Mouse (Mus musculus) thymus, postnatal 10 days (tissue): ENCODE measurements around the gene Zfp983.
A peak's percentile ranks its signal among the peaks of the same experiment; 100 is the strongest.
"Not testable (repeated sequence)": the region's sequence is repeated elsewhere in the genome, so short reads cannot be mapped to it uniquely, and the experiment has no call there.

ENCODE experiments used
- DNase-seq, 2 experiments: peaks; one replicate each; pipeline ENCODE4 v3.0.0; 2021; ENCODE audit warnings: low spot score in 2 of 2

Zfp983 gene

GRCm38 (mm10) chr17:21650364-21650907, at the start of gene Zfp983:
TSS of gene Zfp983 (plus strand) at chr17:21650624.
- DNase-seq: peak; percentile 79 to 84

DNA sequence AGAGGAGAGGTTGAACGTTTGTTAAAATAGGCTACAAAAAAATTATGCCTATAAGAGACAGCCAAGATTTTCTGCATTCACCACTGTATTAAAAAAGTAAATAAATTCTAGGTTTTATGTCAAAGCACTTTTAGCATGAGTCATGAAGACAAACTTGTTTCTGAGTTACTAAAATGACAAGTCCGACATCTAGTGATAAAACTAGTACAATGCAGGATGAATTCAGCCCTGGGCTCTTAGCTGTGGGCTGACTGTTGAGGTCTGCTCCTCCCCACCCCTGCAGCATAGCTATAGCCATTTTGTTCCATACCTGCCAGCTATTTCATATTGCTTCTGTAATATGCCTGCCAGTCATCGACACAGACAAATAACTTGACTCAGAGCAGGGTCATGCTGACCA, 34.1 kb upstream of the Zfp983 start:
- no peak for DNase-seq

- DNase-seq: peak in 1 of 2 experiments; percentile 7
These were observed 33.1 kb upstream of the Zfp983 start for GRCm38 (mm10) chr17:21617352-21617751.

GRCm38 (mm10) chr17:21623647-21624046, 26.8 kb upstream of the Zfp983 start:
- DNase-seq: no peak

- not testable (repeated sequence) for DNase-seq
These were observed 14.7 kb upstream of the Zfp983 start for GRCm38 (mm10) chr17:21635758-21636157.

- DNase-seq: no peak
These were observed 1.6 kb upstream of the Zfp983 start for GRCm38 (mm10) chr17:21648791-21649190.

GRCm38 (mm10) chr17:21649936-21650335, 488 bp upstream of the Zfp983 start:
- DNase-seq: peak; percentile 8 to 14

DNA sequence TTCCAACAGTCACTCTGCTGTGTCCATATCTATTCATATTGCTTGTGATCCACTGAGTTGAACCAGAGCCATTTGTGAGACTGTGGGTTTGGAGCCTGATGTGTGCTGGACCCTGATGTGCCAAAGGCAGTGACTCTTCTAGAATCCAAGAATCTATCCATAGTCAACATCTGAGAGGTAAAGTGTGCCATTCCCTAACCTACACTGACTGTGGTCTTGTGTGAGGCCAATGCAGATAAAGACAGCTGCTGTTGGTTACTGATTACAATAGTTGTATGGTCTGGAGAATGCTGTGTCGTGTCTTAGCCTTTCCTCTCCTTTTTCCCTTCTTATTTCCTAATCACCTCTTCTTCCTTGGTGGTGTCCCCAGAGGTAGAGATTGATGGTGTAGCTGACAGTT, 28.4 kb downstream of the Zfp983 start:
- DNase-seq: not testable (repeated sequence)

- peak; percentile 88 to 92 for DNase-seq
These were observed 29.0 kb downstream of the Zfp983 start for GRCm38 (mm10) chr17:21679273-21680018.

DNA sequence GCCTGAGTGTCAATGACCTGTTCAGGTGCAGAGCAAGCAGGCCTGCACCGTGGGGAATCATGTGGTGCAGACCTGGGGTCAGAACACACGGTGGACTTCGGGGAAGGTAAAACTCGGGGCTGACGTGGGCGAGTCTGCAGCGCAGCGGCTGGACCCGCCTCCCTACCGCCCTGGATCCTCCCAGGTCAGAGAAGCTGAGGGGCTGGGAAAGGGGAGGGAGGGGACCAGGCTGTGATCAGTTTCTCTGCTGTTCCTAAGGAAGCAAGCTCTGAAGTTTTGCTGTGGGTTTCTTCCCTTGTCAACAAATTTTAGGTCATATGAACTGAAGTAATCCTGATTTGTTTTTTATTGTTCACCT, 29.6 kb downstream of the Zfp983 start:
- not testable (repeated sequence) for DNase-seq

- DNase-seq: no peak
These were observed 41.1 kb downstream of the Zfp983 start, which contains the start of gene Gm10226 for GRCm38 (mm10) chr17:21691560-21691959. TSS of gene Gm10226 (plus strand) at chr17:21691860.

DNA sequence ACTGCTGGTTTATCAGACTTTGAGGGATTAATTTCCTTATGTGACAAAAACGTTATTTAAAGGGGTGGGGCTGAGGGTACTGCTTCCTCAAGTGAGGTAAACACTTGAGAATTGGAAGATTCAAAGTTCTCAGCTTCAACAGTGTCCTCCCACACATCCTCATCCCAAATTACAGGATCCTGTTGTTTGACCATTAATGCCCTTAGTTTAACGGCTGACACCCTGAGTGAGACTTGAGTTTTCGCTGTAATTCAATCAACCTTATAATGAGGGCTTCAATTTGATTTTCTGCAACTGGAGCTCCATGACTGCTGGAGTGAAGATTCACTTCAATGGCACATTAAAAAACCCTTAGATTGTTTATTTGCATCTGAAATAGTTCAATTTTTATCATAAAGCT, 42.9 kb downstream of the Zfp983 start:
- no peak for DNase-seq

DNA sequence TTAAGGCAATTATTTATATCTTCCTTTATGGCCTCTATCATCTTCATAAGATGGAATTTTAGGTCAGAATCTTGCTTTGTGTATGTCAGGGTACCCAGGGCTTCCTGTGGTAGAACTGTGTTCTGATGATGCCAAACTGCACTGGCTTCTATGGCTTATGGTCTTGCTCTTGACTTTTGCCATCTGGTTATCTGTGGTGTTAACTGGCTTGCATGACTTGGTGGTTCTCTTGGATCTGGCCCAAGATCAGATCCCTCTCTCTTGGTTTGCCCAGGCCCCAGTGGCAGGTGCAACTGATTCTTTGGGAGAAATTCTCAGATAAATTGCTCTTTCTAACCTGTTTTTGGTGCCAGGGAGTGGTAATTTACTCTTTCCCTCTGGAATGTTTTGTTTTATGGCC, 45.6 kb downstream of the Zfp983 start:
- no peak for DNase-seq

- no peak for DNase-seq
These were observed 52.1 kb downstream of the Zfp983 start for GRCm38 (mm10) chr17:21702281-21703240.

DNA sequence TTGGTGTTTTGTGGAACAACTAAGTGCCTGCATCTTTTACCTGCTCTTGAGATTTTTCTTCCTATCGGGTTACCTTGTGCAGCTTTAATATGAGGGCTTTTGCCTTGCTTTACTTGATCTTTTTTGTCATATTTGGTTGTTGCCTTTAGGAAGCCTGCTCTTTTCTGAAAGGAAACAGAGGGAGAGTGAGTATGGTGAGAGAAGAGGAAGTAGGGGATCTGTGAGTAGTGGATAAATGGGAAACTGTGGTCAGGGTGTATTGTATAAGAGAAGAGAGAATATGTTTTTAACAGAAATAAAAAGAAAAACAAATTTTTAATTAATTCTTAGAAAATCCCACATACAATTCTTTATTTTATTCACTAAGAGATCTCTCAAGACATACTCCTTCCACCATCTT, 53.0 kb downstream of the Zfp983 start:
- DNase-seq: no peak

- DNase-seq: peak; percentile 7 to 9
These were observed 57.0 kb downstream of the Zfp983 start, which contains the start of gene Zfp760 for GRCm38 (mm10) chr17:21707343-21707996. TSS of gene Zfp760 (plus strand) at chr17:21707741.

- no peak for DNase-seq
These were observed 58.0 kb downstream of the Zfp983 start for GRCm38 (mm10) chr17:21708401-21708800.
